Mouse (Mus musculus): ENCODE measurements around the gene Ttll6.
A peak's percentile ranks its signal among the peaks of the same experiment; 100 is the strongest.
"Not testable (repeated sequence)": the region's sequence is repeated elsewhere in the genome, so short reads cannot be mapped to it uniquely, and the experiment has no call there.

The Ttll6 gene

GRCm38 (mm10) chr11:96133239-96133865 is at the start of gene Ttll6:
Ttll6 (plus strand) TSS chr11:96133786.
- DNase-seq, result peak; percentile 66

GRCm38 (mm10) chr11:96087981-96088380 is 45.6 kb upstream of the Ttll6 start:
- no peak for DNase-seq

DNA sequence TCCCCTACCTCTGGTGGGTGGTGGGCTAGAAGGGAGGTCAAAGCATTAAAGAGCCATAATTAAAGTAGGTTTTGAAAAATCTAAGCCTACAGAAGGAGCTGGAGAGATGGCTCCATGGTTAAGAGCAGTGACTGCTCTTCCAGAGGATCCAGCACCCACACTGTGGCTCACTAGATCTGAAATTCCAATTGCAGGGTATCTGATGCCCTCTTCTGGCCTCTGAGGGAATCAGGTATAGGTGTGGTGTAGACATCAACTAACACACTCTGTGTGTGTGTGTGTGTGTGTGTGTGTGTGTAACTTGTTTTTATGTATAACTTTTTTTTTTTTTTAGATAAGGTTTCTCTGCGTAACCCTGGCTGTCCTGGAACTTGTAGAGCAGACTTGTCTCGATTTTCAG is 42.5 kb upstream of the Ttll6 start:
- DNase-seq, result peak; percentile 37

- peak; percentile 8 for DNase-seq
These were observed 40.8 kb upstream of the Ttll6 start for GRCm38 (mm10) chr11:96092674-96093291.

DNA sequence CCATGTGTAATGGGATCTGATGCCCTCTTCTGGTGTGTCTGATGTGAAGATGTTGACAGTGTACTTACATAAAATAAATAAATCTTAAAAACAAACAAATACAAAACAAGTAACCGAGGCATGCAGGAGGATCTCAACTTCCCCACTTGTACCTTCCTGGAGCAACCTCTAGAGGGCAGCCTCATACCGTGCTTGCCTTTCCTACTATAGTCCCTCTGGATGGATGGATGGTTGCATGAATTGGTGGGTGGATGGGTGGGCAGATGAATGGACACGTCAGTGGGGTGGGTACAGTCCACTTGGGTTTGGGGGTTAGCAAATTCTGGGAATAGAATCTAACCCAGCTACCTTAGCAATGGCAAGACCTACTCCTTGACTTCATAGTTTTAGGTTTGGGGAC is 40.2 kb upstream of the Ttll6 start:
- DNase-seq, result peak; percentile 43

- no peak for DNase-seq
These were observed 25.2 kb upstream of the Ttll6 start for GRCm38 (mm10) chr11:96108376-96108775.

DNA sequence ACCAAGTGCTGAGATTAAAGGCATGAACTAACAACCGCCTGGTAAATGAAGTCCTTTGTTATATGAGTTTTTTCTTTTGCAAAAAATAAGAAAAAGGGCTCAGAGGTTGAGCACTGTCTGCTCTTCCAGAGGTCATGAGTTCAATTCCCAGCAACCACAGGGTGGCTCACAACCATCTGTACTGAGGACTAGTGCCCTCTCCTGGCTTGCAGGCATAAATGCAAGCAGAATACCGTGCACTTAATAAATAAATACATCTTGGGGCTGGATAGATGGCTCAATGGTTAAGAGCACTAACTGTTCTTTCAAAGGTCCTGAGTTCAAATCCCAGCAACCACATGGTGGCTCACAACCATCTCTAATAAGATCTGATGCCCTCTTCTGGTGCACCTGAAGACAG is 22.6 kb upstream of the Ttll6 start:
- not testable (repeated sequence) for DNase-seq

DNA sequence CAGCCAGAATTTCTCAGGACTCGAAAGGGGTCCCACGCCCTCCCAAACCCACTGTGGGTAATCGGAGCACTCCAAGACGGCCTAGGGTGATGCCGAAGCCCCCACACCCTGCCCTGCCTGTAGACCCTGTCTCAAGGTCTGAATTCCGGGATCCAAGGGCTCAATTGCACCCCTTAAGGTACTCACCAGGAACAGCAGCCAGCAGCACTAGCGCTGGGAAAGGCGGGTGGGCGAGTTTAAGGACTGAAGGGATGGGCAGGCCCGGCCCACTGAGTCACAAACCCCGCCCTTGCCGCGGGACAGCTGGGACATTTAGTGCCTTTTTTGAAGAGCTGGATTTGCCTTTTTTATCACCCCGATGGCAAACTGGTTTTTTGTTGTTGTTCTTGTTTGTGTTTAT is 21.8 kb upstream of the Ttll6 start, which contains the start of gene Calcoco2:
Gene Calcoco2 (minus strand): TSS at position 214 of the 400 bp plus-strand sequence.
- DNase-seq, result no peak

DNA sequence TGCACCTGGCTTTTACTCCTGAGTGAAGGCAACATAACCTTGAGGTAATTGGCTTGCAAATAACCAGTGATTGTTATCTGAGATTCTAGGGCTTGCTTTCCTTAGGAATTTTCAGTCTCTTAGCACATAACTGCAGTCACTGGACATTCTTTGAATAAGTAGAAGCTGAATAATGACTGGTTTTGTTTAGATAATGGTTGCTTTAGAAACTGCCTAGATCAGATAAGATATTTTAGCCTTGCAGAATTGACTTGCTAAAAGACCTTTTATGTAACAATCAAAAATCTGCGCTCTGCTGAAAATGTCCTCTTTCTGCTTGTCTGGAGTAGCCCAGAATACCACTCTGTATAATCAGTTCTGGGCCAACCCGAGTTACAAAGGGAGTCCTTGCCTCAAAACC is 19.5 kb upstream of the Ttll6 start:
- no peak for DNase-seq

DNA sequence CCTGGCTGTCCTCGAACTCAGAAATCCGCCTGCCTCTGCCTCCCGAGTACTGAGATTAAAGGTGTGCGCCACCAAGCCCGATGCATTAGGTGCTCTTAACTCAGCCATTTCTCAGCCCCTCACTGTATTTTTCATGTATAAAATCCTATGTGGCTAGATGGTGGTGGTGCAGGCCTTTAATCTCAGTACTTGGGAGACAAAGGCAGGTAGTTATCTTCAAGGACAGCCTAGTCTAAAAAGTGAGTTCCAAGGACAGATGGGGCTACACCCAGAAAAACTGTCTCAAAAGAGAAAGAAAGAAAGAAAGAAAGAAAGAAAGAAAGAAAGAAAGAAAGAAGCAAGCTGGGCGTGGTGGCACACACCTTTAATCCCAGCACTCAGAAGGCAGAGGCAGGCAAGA is 18.2 kb upstream of the Ttll6 start:
- DNase-seq, result no peak

GRCm38 (mm10) chr11:96116116-96116515 is 17.5 kb upstream of the Ttll6 start:
- DNase-seq, result no peak

DNA sequence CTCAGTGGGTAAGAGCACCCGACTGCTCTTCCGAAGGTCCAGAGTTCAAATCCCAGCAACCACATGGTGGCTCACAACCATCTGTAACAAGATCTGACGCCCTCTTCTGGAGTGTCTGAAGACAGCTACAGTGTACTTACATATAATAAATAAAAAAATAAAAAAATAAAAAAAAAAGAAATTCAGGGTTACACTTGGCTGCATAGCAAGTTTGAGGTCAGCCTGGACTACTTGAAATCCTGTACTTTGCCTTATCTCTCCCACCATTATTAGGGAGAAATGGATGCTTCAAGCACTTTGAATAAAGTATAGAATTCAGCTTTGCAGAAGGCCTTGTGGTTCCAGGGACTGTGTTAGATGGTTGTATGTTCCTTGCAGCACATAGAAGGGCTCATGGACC is 16.7 kb upstream of the Ttll6 start:
- DNase-seq, result not testable (repeated sequence)

DNA sequence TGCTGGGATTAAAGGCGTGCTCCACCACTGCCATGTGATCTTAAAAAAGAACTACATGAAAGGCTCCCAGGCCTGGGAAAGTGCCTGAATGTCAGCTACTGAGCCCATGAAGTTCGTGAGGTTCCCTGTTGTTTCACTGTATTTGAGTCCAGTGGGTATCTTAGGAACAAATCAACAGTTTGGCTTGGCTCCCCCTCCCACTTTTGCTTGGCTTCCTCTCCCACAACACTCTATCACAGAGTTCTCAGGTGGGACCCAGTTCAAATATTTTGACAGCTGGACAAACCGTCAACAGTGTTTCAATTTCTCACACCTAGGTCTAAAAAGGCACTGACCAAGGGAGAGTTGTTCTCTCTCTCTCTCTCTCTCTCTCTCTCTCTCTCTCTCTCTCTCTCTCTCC is 14.2 kb upstream of the Ttll6 start:
- no peak for DNase-seq

DNA sequence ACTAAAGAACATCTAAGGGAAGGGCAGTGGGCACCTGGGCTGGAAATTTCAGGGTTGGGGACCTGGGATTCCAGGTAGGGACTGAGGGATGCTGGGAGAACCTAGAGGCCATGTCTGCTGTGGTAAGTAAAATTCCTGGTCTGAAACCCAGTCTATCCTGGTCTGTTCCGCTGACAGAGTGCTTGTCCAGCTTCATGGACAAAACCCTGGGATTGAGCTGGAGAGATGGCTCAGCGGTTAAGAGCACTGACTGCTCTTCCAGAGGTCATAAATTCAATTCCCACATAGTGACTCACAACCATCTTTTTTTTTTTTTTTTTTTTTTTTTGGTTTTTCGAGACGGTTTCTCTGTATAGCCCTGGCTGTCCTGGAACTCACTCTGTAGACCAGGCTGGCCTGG is 10.8 kb upstream of the Ttll6 start:
- not testable (repeated sequence) for DNase-seq

- peak; percentile 34 for DNase-seq
These were observed 9.3 kb upstream of the Ttll6 start for GRCm38 (mm10) chr11:96124052-96124914.

GRCm38 (mm10) chr11:96130606-96131005 is 3.0 kb upstream of the Ttll6 start:
- DNase-seq, result no peak

DNA sequence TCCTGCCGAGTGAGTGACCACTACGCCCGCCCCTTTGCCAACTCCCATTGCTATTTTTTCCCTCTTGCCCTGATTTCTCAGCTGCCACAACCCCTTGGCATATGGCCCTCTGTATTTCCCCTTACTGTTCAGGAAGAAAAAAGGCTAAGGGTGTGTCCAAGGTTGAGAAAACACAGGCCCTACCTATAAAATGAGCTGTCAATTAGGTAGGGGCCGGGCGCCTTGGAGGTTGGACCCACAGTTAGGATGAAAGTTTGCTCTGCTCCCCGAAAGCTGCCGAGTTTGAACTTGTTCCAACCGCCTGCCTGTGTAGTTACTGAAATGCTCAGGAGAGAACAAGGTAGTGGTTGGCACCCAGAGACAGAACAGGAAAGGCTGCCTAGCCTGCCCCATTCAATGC is 2.3 kb downstream of the Ttll6 start:
- DNase-seq, result no peak

DNA sequence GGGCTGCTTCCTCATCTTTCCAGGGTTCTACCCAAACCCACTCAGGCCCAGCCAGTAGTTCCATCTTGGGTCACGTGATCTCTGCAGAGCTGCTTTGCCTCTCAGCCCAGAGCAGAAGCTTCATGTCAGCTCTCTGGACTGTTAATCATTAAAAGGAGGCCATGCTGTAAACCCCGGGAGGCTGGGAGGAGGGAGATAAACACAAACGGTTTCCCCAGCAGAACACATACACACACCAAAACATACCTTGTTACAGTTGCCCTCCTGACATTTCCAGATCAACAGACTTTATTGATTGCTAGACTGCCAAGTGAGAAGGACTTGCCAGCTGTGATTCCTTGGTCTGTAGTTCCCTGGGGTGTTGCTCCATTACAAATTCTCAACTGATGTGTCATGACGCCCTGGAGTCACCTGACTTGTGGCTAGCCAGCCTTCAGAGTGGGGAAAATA is 7.2 kb downstream of the Ttll6 start:
- DNase-seq, result peak; percentile 75

GRCm38 (mm10) chr11:96143766-96144165 is 10.2 kb downstream of the Ttll6 start:
- DNase-seq, result no peak

GRCm38 (mm10) chr11:96145622-96146270 is 12.2 kb downstream of the Ttll6 start:
- DNase-seq, result peak; percentile 86

- DNase-seq, result no peak
These were observed 13.9 kb downstream of the Ttll6 start for GRCm38 (mm10) chr11:96147471-96147870.

DNA sequence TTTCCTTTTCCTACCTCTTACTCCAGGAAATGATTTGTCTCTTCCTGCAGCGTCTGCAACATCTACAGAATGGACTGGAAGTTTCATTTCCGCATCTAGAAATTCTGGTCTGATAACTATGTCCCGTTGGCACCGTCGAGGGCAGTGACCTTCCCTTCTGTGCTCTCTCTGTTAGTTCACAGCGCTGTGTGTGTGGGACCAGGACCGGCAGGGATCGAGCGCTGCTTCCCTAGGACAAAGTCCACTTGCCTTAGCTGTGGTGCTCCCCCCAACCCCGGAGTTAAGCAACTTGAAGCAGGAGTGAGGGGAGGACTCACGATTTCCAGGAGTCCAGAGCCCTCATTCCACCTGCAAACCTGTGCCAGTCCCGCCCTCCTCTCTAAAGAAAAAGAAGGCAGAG is 31.2 kb downstream of the Ttll6 start:
- DNase-seq, result no peak

DNA sequence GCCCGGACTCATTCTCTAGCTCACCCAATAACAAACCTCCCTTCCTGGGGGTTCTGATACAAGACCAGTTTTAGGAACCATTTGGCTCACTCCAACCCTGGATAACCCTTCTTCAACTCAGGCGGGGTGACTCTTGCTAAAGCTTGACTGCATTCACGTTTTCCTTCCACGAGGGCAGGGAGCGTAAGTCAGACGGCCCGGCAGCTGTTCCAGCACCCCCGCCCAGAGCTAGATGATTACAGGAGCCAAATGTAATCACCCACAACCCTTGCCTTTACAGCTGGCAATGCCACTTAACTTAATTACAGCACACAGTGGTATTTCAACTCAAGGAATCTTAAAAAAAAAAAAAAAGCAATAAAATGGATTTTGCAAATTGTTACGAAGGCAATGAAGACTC is 34.5 kb downstream of the Ttll6 start:
- no peak for DNase-seq

Measured in kidney, postnatal 14 days (tissue).